Mouse (Mus musculus): Measurements from ENCODE around the gene Scp2. TPM values are rescaled to one million over a fixed set of nuclear protein-coding genes. Genes with fewer than 3 reads are reported as not detected.

Scp2 gene
- polyA plus RNA-seq, 1 experiment from 2014 or later: 244 TPM

- Histone ChIP-seq H3K36me3 (no peaks in the 10 kb centered on the region), H3K9me3 (replicated peaks) (no peaks in the 10 kb centered on the region), H3K4me2 (no peak overlapping the region), H3K4me3 (replicated peaks) (no peak overlapping the region), H3K27me3 (no peaks in the 10 kb centered on the region), H3K9ac (no peak overlapping the region), H3K4me1 (replicated peaks) (no peaks in the 10 kb centered on the region; the same call in 1 of the 2 replicates), H3K27ac (no peak overlapping the region)
- 65% methylated on average over 3 of the region's 3 CpGs for WGBS (ENCODE audit: insufficient replicate concordance)
- no peak for ATAC-seq (ENCODE audit: low read depth)
- no peak for DNase-seq
Observed at GRCm38 (mm10) chr4:108016321-108016720, 128.5 kb downstream of the Scp2 start.

- Histone ChIP-seq H3K27me3 (no peaks in the 10 kb centered on the region), H3K27ac (no peak overlapping the region), H3K4me1 (replicated peaks) (no peaks in the 10 kb centered on the region; the same call in 1 of the 2 replicates), H3K9me3 (replicated peaks) (no peaks in the 10 kb centered on the region), H3K9ac (no peak overlapping the region), H3K36me3 (no peaks in the 10 kb centered on the region), H3K4me2 (no peak overlapping the region), H3K4me3 (replicated peaks) (no peak overlapping the region)
- peak; percentile 56 for ATAC-seq (ENCODE audit: low read depth)
- WGBS (ENCODE audit: insufficient replicate concordance): 40% methylated on average over 14 of the region's 14 CpGs
- peak; percentile 44 for DNase-seq
Observed at GRCm38 (mm10) chr4:108015067-108015765, 129.6 kb downstream of the Scp2 start.

GRCm38 (mm10) chr4:108014466-108014865, 130.3 kb downstream of the Scp2 start:
- no peak for ATAC-seq (ENCODE audit: low read depth)
- 56% methylated on average over 2 of the region's 2 CpGs for WGBS (ENCODE audit: insufficient replicate concordance)
- no peak overlapping the region for H3K27ac ChIP-seq

GRCm38 (mm10) chr4:108008541-108008940, 136.3 kb downstream of the Scp2 start:
- H3K4me3 ChIP-seq (replicated peaks): no peak overlapping the region
- no peaks in the 10 kb centered on the region for H3K27me3 ChIP-seq
- DNase-seq (peak; percentile 20), ATAC-seq (ENCODE audit: low read depth) (peak; percentile 70; the same call in 1 of the 2 replicates)
- no peaks in the 10 kb centered on the region for H3K36me3 ChIP-seq
- no peak overlapping the region for H3K4me2 ChIP-seq
- H3K9me3 ChIP-seq (replicated peaks): no peaks in the 10 kb centered on the region
- 42% methylated on average over 8 of the region's 8 CpGs for WGBS (ENCODE audit: insufficient replicate concordance)
- peaks cover 10% of the 10 kb centered on the region; the same call in 1 of the 2 replicates for H3K4me1 ChIP-seq (replicated peaks)
- no peak overlapping the region for H3K27ac ChIP-seq
- H3K9ac ChIP-seq: no peak overlapping the region

More at GRCm38 (mm10) chr4:108014466-108014865, 130.3 kb downstream of the Scp2 start:
- H3K4me1 ChIP-seq (replicated peaks): no peaks in the 10 kb centered on the region; the same call in 1 of the 2 replicates
- H3K27me3 ChIP-seq: no peaks in the 10 kb centered on the region
- H3K36me3 ChIP-seq: no peaks in the 10 kb centered on the region
- no peak overlapping the region for H3K9ac ChIP-seq
- H3K4me2 ChIP-seq: no peak overlapping the region
- no peaks in the 10 kb centered on the region for H3K9me3 ChIP-seq (replicated peaks)
- H3K4me3 ChIP-seq (replicated peaks): no peak overlapping the region
- DNase-seq: no peak

GRCm38 (mm10) chr4:108007532-108008103, 137.2 kb downstream of the Scp2 start:
- no peaks in the 10 kb centered on the region for H3K9me3 ChIP-seq (replicated peaks)
- H3K27ac ChIP-seq: no peak overlapping the region
- H3K27me3 ChIP-seq: no peaks in the 10 kb centered on the region
- DNase-seq: no peak
- WGBS (ENCODE audit: insufficient replicate concordance): 53% methylated on average over 7 of the region's 7 CpGs
- peaks cover 10% of the 10 kb centered on the region; the same call in 1 of the 2 replicates for H3K4me1 ChIP-seq (replicated peaks)
- ATAC-seq (ENCODE audit: low read depth): no peak
- H3K4me3 ChIP-seq (replicated peaks): no peak overlapping the region
- H3K4me2 ChIP-seq: no peak overlapping the region
- no peaks in the 10 kb centered on the region for H3K36me3 ChIP-seq
- H3K9ac ChIP-seq: no peak overlapping the region

- no peaks in the 10 kb centered on the region for H3K27me3 ChIP-seq
- no peaks in the 10 kb centered on the region for H3K9me3 ChIP-seq (replicated peaks)
- peaks cover 10% of the 10 kb centered on the region; the same call in 1 of the 2 replicates for H3K4me1 ChIP-seq (replicated peaks)
- ATAC-seq (ENCODE audit: low read depth): no peak
- WGBS (ENCODE audit: insufficient replicate concordance): 58% methylated on average over 7 of the region's 7 CpGs
- no peak overlapping the region for H3K4me3 ChIP-seq (replicated peaks)
- DNase-seq: no peak
- H3K9ac ChIP-seq: no peak overlapping the region
- no peak overlapping the region for H3K27ac ChIP-seq
- no peaks in the 10 kb centered on the region for H3K36me3 ChIP-seq
- H3K4me2 ChIP-seq: no peak overlapping the region
Observed at GRCm38 (mm10) chr4:108005328-108005727, 139.5 kb downstream of the Scp2 start.

- WGBS (ENCODE audit: insufficient replicate concordance): 57% methylated on average over 1 of the region's 1 CpGs
- Histone ChIP-seq H3K9me3 (replicated peaks) (no peaks in the 10 kb centered on the region), H3K4me2 (no peak overlapping the region), H3K9ac (no peak overlapping the region), H3K27me3 (no peaks in the 10 kb centered on the region), H3K4me1 (replicated peaks) (no peaks in the 10 kb centered on the region), H3K27ac (no peak overlapping the region), H3K4me3 (replicated peaks) (no peak overlapping the region), H3K36me3 (no peaks in the 10 kb centered on the region)
- ATAC-seq (ENCODE audit: low read depth) (no peak), DNase-seq (no peak)
Observed at GRCm38 (mm10) chr4:107999380-107999779, 145.4 kb downstream of the Scp2 start.

- no peak overlapping the region for H3K27ac ChIP-seq
- no peaks in the 10 kb centered on the region for H3K27me3 ChIP-seq
- H3K4me1 ChIP-seq (replicated peaks): no peaks in the 10 kb centered on the region
- no peak overlapping the region for H3K4me3 ChIP-seq (replicated peaks)
- DNase-seq (no peak), ATAC-seq (ENCODE audit: low read depth) (no peak)
- no peak overlapping the region for H3K9ac ChIP-seq
- H3K4me2 ChIP-seq: no peak overlapping the region
- no peaks in the 10 kb centered on the region for H3K36me3 ChIP-seq
- WGBS (ENCODE audit: insufficient replicate concordance): 52% methylated on average over 11 of the region's 11 CpGs
- H3K9me3 ChIP-seq (replicated peaks): no peaks in the 10 kb centered on the region
Observed at GRCm38 (mm10) chr4:107998641-107999332, 146.0 kb downstream of the Scp2 start.

- H3K4me1 ChIP-seq (replicated peaks): no peaks in the 10 kb centered on the region
- peaks cover 7% of the 10 kb centered on the region; the same call in 1 of the 2 replicates for H3K27me3 ChIP-seq
- no peak overlapping the region for H3K27ac ChIP-seq
- ATAC-seq (ENCODE audit: low read depth) (no peak), DNase-seq (no peak)
- no peaks in the 10 kb centered on the region for H3K9me3 ChIP-seq (replicated peaks)
- no peak overlapping the region for H3K4me3 ChIP-seq (replicated peaks)
- no peaks in the 10 kb centered on the region for H3K36me3 ChIP-seq
- no peak overlapping the region for H3K9ac ChIP-seq
- H3K4me2 ChIP-seq: no peak overlapping the region
- WGBS (ENCODE audit: insufficient replicate concordance): 88% methylated on average over 9 of the region's 9 CpGs
Observed at GRCm38 (mm10) chr4:107996418-107996986, 148.3 kb downstream of the Scp2 start.

GRCm38 (mm10) chr4:107995727-107996126, 149.1 kb downstream of the Scp2 start:
- Histone ChIP-seq H3K9ac (no peak overlapping the region), H3K27ac (no peak overlapping the region), H3K27me3 (peaks cover 15% of the 10 kb centered on the region; the same call in 1 of the 2 replicates), H3K36me3 (no peaks in the 10 kb centered on the region), H3K4me2 (no peak overlapping the region), H3K4me1 (replicated peaks) (no peaks in the 10 kb centered on the region), H3K4me3 (replicated peaks) (no peak overlapping the region), H3K9me3 (replicated peaks) (no peaks in the 10 kb centered on the region)
- DNase-seq (no peak), ATAC-seq (ENCODE audit: low read depth) (no peak)
- 53% methylated on average over 6 of the region's 6 CpGs for WGBS (ENCODE audit: insufficient replicate concordance)

- Histone ChIP-seq H3K9me3 (replicated peaks) (no peaks in the 10 kb centered on the region), H3K27ac (no peak overlapping the region), H3K36me3 (no peaks in the 10 kb centered on the region), H3K9ac (no peak overlapping the region), H3K27me3 (peaks cover 20% of the 10 kb centered on the region; the same call in 1 of the 2 replicates), H3K4me3 (replicated peaks) (no peak overlapping the region), H3K4me1 (replicated peaks) (no peaks in the 10 kb centered on the region), H3K4me2 (no peak overlapping the region)
- ATAC-seq (ENCODE audit: low read depth) (no peak), DNase-seq (no peak)
- WGBS (ENCODE audit: insufficient replicate concordance): 82% methylated on average over 6 of the region's 6 CpGs
Observed at GRCm38 (mm10) chr4:107995011-107995410, 149.8 kb downstream of the Scp2 start.
